In genomic region chr3:98355344-98356025, GRCm38 (mm10) we compare ENCODE assay signal across 10 mouse cellular contexts. TPM values are rescaled to one million over a fixed set of nuclear protein-coding genes. Genes with fewer than 3 reads are reported as not detected.
A peak's percentile ranks its signal among the peaks of the same experiment; 100 is the strongest.
DNase-seq lines count a peak whose midpoint lies in the region; ATAC-seq lines count a peak whose summit lies in the region.
"Had no signal": no experiment of that assay in that cellular context is flagged by ENCODE, and none has a peak within 500 bp of the region (broad histone marks: within the 10 kb centered on the region; RNA-seq: fewer than 3 reads in every experiment).

No protein-coding gene starts in this region.

- H3K4me3 ChIP-seq in forebrain, embryonic 16.5 days (replicated peaks; ENCODE audit: low read length) = no peak overlapping the region
- no peak overlapping the region for H3K4me3 ChIP-seq in midbrain, embryonic 10.5 days
- no peak overlapping the region for H3K4me3 ChIP-seq in heart, embryonic 10.5 days
- H3K4me3 ChIP-seq: gastrocnemius, adult 2 months; liver, embryonic 13.5 days had no signal

- no peaks in the 10 kb centered on the region for H3K4me1 ChIP-seq in forebrain, embryonic 16.5 days (replicated peaks; ENCODE audit: control insufficient read depth, insufficient read depth, low read length)
- peaks cover 12% of the 10 kb centered on the region for H3K4me1 ChIP-seq in midbrain, embryonic 10.5 days
- no peaks in the 10 kb centered on the region for H3K4me1 ChIP-seq in heart, embryonic 10.5 days
- H3K4me1 ChIP-seq: liver, embryonic 13.5 days had no signal

- no peaks in the 10 kb centered on the region for H3K27me3 ChIP-seq in forebrain, embryonic 16.5 days (replicated peaks; ENCODE audit: control insufficient read depth, insufficient read depth, low read length)
- H3K27me3 ChIP-seq in midbrain, embryonic 10.5 days (ENCODE audit: low read depth, poor library complexity, severe bottlenecking) = no peaks in the 10 kb centered on the region
- no peaks in the 10 kb centered on the region for H3K27me3 ChIP-seq in heart, embryonic 10.5 days (ENCODE audit: insufficient read depth, poor library complexity, severe bottlenecking)
- H3K27me3 ChIP-seq: liver, embryonic 13.5 days had no signal

- 53% methylated on average over 10 of the region's 10 CpGs for WGBS in forebrain, embryonic 16.5 days
- 78% methylated on average over 10 of the region's 10 CpGs for WGBS in midbrain, embryonic 10.5 days
- 64% methylated on average over 10 of the region's 10 CpGs for whole genome bisulfite sequencing in heart, embryonic 10.5 days

- no peak overlapping the region for H3K27ac ChIP-seq in forebrain, embryonic 16.5 days (ENCODE audit: low read length)
- H3K27ac ChIP-seq in midbrain, embryonic 10.5 days (replicated peaks) = peak overlapping the region; percentile 28; the same call in 1 of the 2 replicates
- no peak overlapping the region for H3K27ac ChIP-seq in heart, embryonic 10.5 days
- H3K27ac ChIP-seq: gastrocnemius, adult 2 months; liver, embryonic 13.5 days had no signal

- no peak overlapping the region for H3K9ac ChIP-seq in forebrain, embryonic 16.5 days (replicated peaks; ENCODE audit: low read depth, low read length)
- H3K9ac ChIP-seq: liver, embryonic 13.5 days had no signal

- H3K9me3 ChIP-seq in forebrain, embryonic 16.5 days (ENCODE audit: control insufficient read depth, low read length) = no peaks in the 10 kb centered on the region
- H3K9me3 ChIP-seq in midbrain, embryonic 10.5 days (replicated peaks) = no peaks in the 10 kb centered on the region
- H3K9me3 ChIP-seq in heart, embryonic 10.5 days = no peaks in the 10 kb centered on the region
- H3K9me3 ChIP-seq: liver, embryonic 13.5 days had no signal

- H3K4me2 ChIP-seq in forebrain, embryonic 16.5 days (ENCODE audit: low read length) = no peak overlapping the region
- H3K4me2 ChIP-seq: liver, embryonic 13.5 days had no signal

- H3K36me3 ChIP-seq in forebrain, embryonic 16.5 days (ENCODE audit: control insufficient read depth, insufficient read depth) = no peaks in the 10 kb centered on the region
- no peaks in the 10 kb centered on the region for H3K36me3 ChIP-seq in midbrain, embryonic 10.5 days
- H3K36me3 ChIP-seq in heart, embryonic 10.5 days = no peaks in the 10 kb centered on the region
- H3K36me3 ChIP-seq: liver, embryonic 13.5 days had no signal

- peak; percentile 75 for DNase-seq in 3134 (ENCODE audit: extremely low read depth, insufficient read length, low spot score)
- DNase-seq in Muller cell, postnatal 12 days (ENCODE audit: inconsistent ontology term) = peak; percentile 99
- no peak for DNase-seq in midbrain, embryonic 10.5 days (ENCODE audit: low spot score)
- DNase-seq in urinary bladder, postnatal 14 days (ENCODE audit: low spot score) = no peak
- no peak for DNase-seq in urinary bladder, postnatal 36 days (ENCODE audit: low spot score in 2 of 2)
- DNase-seq in adrenal gland, postnatal 10 days = no peak
- no peak for DNase-seq in heart, embryonic 10.5 days (ENCODE audit: low spot score)
- DNase-seq: gastrocnemius, adult 2 months; liver, embryonic 13.5 days had no signal

- ATAC-seq in forebrain, embryonic 16.5 days = 0 out of 2 replicates have a peak, but pooled peaks have one; percentile 38

RNA-seq across cellular contexts. Expression of gene Phgdh, which starts 15.7 kb away (rescaled TPM):
- 168 and 190 TPM in 2 replicates for polyA plus RNA-seq in forebrain, embryonic 16.5 days (2015; fragmentation: Nextera tagmentation; extraction: Ambion mirVana)
- polyA plus RNA-seq in midbrain, embryonic 10.5 days (2016; fragmentation: Nextera tagmentation; extraction: Ambion mirVana) = 386 and 388 TPM in 2 replicates
- total RNA-seq in adrenal gland, postnatal 10 days (2021) = 10 to 100 TPM; 32.4 to 33.0 TPM
- 157 and 310 TPM in 2 replicates for polyA plus RNA-seq in heart, embryonic 10.5 days (2016; fragmentation: Nextera tagmentation; extraction: Ambion mirVana)

RNA-seq across cellular contexts. Expression of gene Zfp697, which starts 26.8 kb away (rescaled TPM):
- polyA plus RNA-seq in forebrain, embryonic 16.5 days (2015; fragmentation: Nextera tagmentation; extraction: Ambion mirVana) = 14.7 and 18.1 TPM in 2 replicates
- polyA plus RNA-seq in midbrain, embryonic 10.5 days (2016; fragmentation: Nextera tagmentation; extraction: Ambion mirVana) = 6.8 and 8.3 TPM in 2 replicates
- 1 to 10 TPM; 3.0 to 3.8 TPM for total RNA-seq in adrenal gland, postnatal 10 days (2021)
- polyA plus RNA-seq in heart, embryonic 10.5 days (2016; fragmentation: Nextera tagmentation; extraction: Ambion mirVana) = 7.3 and 10.0 TPM in 2 replicates

Comparison
In these comparisons a context has a peak if more than half of its experiments do, and no peak if none do; other contexts are left out.
1. DNase-seq: peak in 3134 (single experiment) and Muller cell, postnatal 12 days (single experiment); none in midbrain, embryonic 10.5 days (single experiment), urinary bladder, postnatal 14 days (single experiment), urinary bladder, postnatal 36 days (0 of 2), adrenal gland, postnatal 10 days (single experiment) and heart, embryonic 10.5 days (single experiment).